Mouse (Mus musculus): ENCODE data around the gene 1700029I15Rik.

DNA sequence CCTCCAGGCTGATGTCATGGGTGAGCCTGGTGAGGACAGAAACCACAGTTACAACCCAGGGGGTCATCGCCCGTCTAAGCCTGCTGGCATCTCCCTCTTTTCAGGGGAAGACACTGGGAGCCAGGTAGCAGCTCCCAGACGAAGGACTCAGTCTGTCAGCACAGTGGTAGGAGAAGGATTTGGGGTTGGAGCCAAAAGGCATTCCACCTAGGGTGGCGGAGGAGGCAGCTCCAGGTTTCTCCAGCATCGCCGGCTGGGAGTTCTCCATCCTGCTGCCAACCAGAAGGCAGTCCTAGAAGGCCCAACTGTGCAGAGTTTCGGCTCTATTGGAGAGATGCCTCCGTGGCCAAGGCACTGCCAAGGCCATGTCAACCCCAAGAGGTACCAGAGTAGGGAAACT is 8.8 kb downstream of the 1700029I15Rik start:
- no peak for TF ChIP-seq BHLHE40 (IDR thresholded peaks at IDR 0.05; ENCODE audit: low read depth, low read length)
- no peak for TF ChIP-seq POLR2A (IDR thresholded peaks at IDR 0.05; ENCODE audit: low read depth, low read length)
- TF ChIP-seq CTCF (conservative IDR thresholded peaks at IDR 0.05 in 1 of 2, IDR thresholded peaks at IDR 0.05 in 1 of 2; ENCODE audit: low read depth in 2 of 2, low read length in 2 of 2): no peak
- no peak for TF ChIP-seq TBP (conservative IDR thresholded peaks at IDR 0.05; ENCODE audit: low read depth, low read length)
- no peak for TF ChIP-seq USF2 (conservative IDR thresholded peaks at IDR 0.05; ENCODE audit: low read depth, low read length)
- TF ChIP-seq CHD1 (IDR thresholded peaks at IDR 0.05; ENCODE audit: low read depth, low read length): no peak
- TF ChIP-seq ZMIZ1 (IDR thresholded peaks at IDR 0.05; ENCODE audit: low read depth, low read length): no peak
- no peak for TF ChIP-seq CHD2 (IDR thresholded peaks at IDR 0.05; ENCODE audit: low read length)
- TF ChIP-seq USF1 (IDR thresholded peaks at IDR 0.05; ENCODE audit: low read depth, low read length): no peak
- no peak for TF ChIP-seq ZKSCAN1 (IDR thresholded peaks at IDR 0.05; ENCODE audit: borderline replicate concordance, low read depth, low read length)
- TF ChIP-seq RAD21 (IDR thresholded peaks at IDR 0.05; ENCODE audit: low read depth, low read length): no peak
- no peak for TF ChIP-seq ETS1 (conservative IDR thresholded peaks at IDR 0.05; ENCODE audit: low read depth, low read length)
- TF ChIP-seq IRF4 (IDR thresholded peaks at IDR 0.05; ENCODE audit: low read depth, low read length): no peak
